Mouse (Mus musculus) limb, embryonic 14.5 days (tissue): ENCODE measurements around the gene Lhfpl3. TPM values are rescaled to one million over a fixed set of nuclear protein-coding genes. Genes with fewer than 3 reads are reported as not detected.
A peak's percentile ranks its signal among the peaks of the same experiment; 100 is the strongest.

Source experiments
- ATAC-seq: fragments of 200-750 bp; cut with Nextera tagmentation; 2 replicates; pipeline ENCODE4 v1.8.0; 2017; ENCODE audit warnings: low read depth, moderate number of reproducible peaks, moderate TSS enrichment; ENCODE audit not compliant: low FRiP score
- DNase-seq: peaks from one replicate; pipeline ENCODE4 v3.0.0-alpha.2; 2015; ENCODE audit warnings: low spot score
- H3K27ac ChIP-seq: fragments of 300-500 bp; sonication (generic); replicated peaks from 2 replicates; pipeline ENCODE4 v1.5.1; 2014; ENCODE audit warnings: low read depth, mild to moderate bottlenecking, low read length, moderate library complexity, mixed read lengths
- H3K27me3 ChIP-seq: fragments of 300-500 bp; sonication (generic); 2 replicates; pipeline ENCODE4 v1.6.1; 2014; ENCODE audit warnings: low read length, mixed read lengths; ENCODE audit not compliant: control insufficient read depth, insufficient read depth
- H3K36me3 ChIP-seq: fragments of 300-500 bp; sonication (generic); 2 replicates; pipeline ENCODE4 v1.6.1; 2014; ENCODE audit warnings: mild to moderate bottlenecking, low read length, moderate library complexity, mixed read lengths; ENCODE audit not compliant: control insufficient read depth, insufficient read depth
- H3K4me1 ChIP-seq: fragments of 300-500 bp; sonication (generic); 2 replicates; pipeline ENCODE4 v1.6.1; 2014; ENCODE audit warnings: antibody characterized with exemption, low read length, mixed read lengths; ENCODE audit not compliant: control insufficient read depth, insufficient read depth
- H3K4me2 ChIP-seq: fragments of 300-500 bp; sonication (generic); replicated peaks from 2 replicates; pipeline ENCODE4 v1.6.1; 2014; ENCODE audit warnings: low read depth, mild to moderate bottlenecking, low read length, moderate library complexity; ENCODE audit not compliant: severe bottlenecking
- H3K4me3 ChIP-seq: fragments of 300-500 bp; sonication (generic); replicated peaks from 2 replicates; pipeline ENCODE4 v1.5.1; 2014; ENCODE audit warnings: low read length
- H3K9ac ChIP-seq: fragments of 300-500 bp; sonication (generic); 2 replicates; pipeline ENCODE4 v1.6.1; 2014; ENCODE audit warnings: mild to moderate bottlenecking, low read depth, low read length, moderate library complexity; ENCODE audit not compliant: severe bottlenecking
- H3K9me3 ChIP-seq: fragments of 300-500 bp; sonication (generic); 2 replicates; pipeline ENCODE4 v1.6.1; 2016; ENCODE audit warnings: low read length; ENCODE audit not compliant: control insufficient read depth
- POLR2A ChIP-seq: fragments of 200-500 bp; IDR thresholded peaks from 2 replicates; pipeline ENCODE4 v1.8.0; 2012; ENCODE audit warnings: inconsistent platforms, mild to moderate bottlenecking, moderate library complexity, borderline replicate concordance; ENCODE audit not compliant: insufficient read depth, insufficient read length; ENCODE audit errors: extremely low read depth
- WGBS: fragments of 180-500 bp; shearing (Covaris S2); extraction: QIAGEN DNeasy Blood & Tissue Kit; methylation state at CpG from one replicate; pipeline ENCODE4 v1.1.7; 2014; 5-methylcytosine and 5-hydroxymethylcytosine counted together
- polyA plus RNA-seq, 2 experiments: library from polyadenylated mRNA; depleted of rRNA in 1 of 2; stranded (reverse) in 1 of 2; unstranded in 1 of 2; fragments of >200 nt; fragmentation: Nextera tagmentation in 1 of 2; extraction: Ambion mirVana in 1 of 2; gene quantifications; 2 replicates each; pipeline versions ENCODE4 v1.2.1 to v1.2.3; 2012 to 2014

The Lhfpl3 gene
- polyA plus RNA-seq, 2 experiments = 0.72 to 0.82 TPM

DNA sequence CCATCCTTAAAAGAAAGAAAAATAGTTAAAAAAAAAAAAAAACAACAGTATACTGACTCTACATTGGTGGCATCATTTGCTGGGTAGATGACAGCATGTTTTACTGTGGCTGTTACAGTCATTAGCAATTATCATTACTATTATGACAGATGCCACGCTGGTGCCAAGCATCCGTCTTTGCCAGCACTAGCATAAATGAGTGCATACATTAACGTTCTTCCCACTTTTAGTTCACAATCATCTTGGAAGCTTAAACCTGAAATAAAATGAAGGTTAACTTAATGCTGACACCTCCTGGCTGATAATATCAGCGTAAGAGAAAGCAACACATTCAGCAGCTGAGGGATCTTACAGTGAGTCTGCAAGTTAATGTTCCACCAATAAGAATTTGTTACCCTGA is 451.0 kb downstream of the Lhfpl3 start:
- Histone ChIP-seq H3K36me3 (no peaks in the 10 kb centered on the region), H3K27ac (no peak overlapping the region), H3K9me3 (no peaks in the 10 kb centered on the region), H3K27me3 (no peaks in the 10 kb centered on the region), H3K4me2 (no peak overlapping the region), H3K9ac (no peak overlapping the region), H3K4me1 (no peaks in the 10 kb centered on the region), H3K4me3 (no peak overlapping the region)
- DNase-seq = no peak
- WGBS = 79% methylated on average over 4 of the region's 4 CpGs
- TF ChIP-seq POLR2A = no peak
- no peak for ATAC-seq

- 21% methylated on average over 5 of the region's 5 CpGs for WGBS
These were observed 467.2 kb downstream of the Lhfpl3 start for GRCm38 (mm10) chr5:23213086-23213485.

DNA sequence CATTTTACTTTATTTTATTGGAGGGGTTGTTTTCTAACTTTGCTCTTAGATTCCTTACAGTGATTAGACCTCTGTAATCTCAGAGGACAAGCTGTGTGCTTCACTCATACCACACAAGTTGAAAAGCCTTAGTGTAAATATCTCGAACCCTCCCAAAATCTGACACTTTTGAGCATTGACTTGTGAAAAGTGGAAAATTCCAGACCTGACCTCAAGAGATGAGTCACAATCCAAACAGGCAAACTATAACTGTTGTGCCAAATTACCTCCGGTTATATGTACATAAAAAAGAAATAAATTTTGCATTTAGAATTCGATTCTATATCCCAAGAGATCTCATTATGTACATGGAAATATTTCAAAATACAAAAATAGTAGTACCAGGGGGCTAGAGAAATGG is 468.8 kb downstream of the Lhfpl3 start:
- Histone ChIP-seq H3K9ac (no peak overlapping the region), H3K27me3 (no peaks in the 10 kb centered on the region), H3K27ac (no peak overlapping the region), H3K4me3 (no peak overlapping the region), H3K36me3 (no peaks in the 10 kb centered on the region), H3K4me1 (0 out of 2 replicates have a peak, but pooled peaks cover 2% of the 10 kb centered on the region), H3K9me3 (no peaks in the 10 kb centered on the region), H3K4me2 (no peak overlapping the region)
- DNase-seq (no peak), ATAC-seq (no peak)
- 67% methylated on average over 3 of the region's 3 CpGs for WGBS
- TF ChIP-seq POLR2A = no peak

More at GRCm38 (mm10) chr5:23213086-23213485, 467.2 kb downstream of the Lhfpl3 start:
- Histone ChIP-seq H3K36me3 (no peaks in the 10 kb centered on the region), H3K4me2 (no peak overlapping the region), H3K27ac (no peak overlapping the region), H3K9ac (no peak overlapping the region), H3K9me3 (no peaks in the 10 kb centered on the region), H3K27me3 (no peaks in the 10 kb centered on the region), H3K4me1 (0 out of 2 replicates have a peak, but pooled peaks cover 2% of the 10 kb centered on the region), H3K4me3 (no peak overlapping the region)
- no peak for DNase-seq
- no peak for TF ChIP-seq POLR2A
- ATAC-seq = no peak

GRCm38 (mm10) chr5:23219655-23220054 is 473.8 kb downstream of the Lhfpl3 start:
- no peak for ATAC-seq
- WGBS = 87% methylated on average over 1 of the region's 1 CpGs

DNA sequence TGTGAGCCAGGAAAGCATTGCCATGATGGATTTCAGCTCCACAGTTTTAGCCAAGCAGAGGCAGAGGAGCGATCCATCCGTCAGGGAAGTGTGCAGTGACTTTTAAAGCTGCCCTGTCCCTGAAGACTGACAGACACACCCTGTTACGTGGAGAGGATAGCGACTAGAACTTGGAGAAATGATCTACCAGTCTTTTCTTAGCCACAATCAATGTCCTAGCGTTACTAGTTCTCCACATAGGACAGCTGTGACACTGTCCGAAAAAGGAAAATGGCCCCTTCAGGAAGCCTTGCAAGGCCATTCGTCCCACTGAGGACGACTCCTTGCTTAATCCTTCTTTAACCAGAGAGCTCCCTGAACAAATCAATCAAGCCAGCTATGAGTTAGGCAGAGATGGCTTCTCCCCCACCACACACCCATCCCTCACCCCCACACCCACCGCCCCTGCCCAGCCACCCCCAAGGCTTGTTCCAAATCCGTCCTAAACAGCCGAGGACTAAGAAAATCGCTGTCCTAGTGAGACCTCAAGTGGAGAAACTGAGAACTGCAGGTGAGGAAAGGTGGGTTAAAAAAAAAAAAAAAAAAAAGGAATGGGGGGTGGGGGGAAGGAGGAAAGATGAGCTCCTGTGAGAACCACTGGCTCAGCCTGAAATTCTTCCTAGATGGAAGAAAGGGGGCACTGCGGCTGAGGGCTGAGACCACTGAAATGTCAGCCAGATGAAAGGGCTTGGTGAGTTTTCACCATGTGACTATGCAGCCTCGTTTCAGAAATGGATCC is 479.1 kb downstream of the Lhfpl3 start:
- Histone ChIP-seq H3K9ac (no peak overlapping the region), H3K4me3 (peak overlapping the region; percentile 20)

More at GRCm38 (mm10) chr5:23219655-23220054, 473.8 kb downstream of the Lhfpl3 start:
- TF ChIP-seq POLR2A = no peak
- H3K27ac ChIP-seq = no peak overlapping the region
- H3K4me1 ChIP-seq = no peaks in the 10 kb centered on the region
- H3K9me3 ChIP-seq = no peaks in the 10 kb centered on the region
- DNase-seq = no peak
- no peaks in the 10 kb centered on the region for H3K36me3 ChIP-seq
- H3K4me2 ChIP-seq = no peak overlapping the region
- no peak overlapping the region for H3K4me3 ChIP-seq
- no peaks in the 10 kb centered on the region for H3K27me3 ChIP-seq
- no peak overlapping the region for H3K9ac ChIP-seq

More for the DNA sequence above, 479.1 kb downstream of the Lhfpl3 start:
- Histone ChIP-seq H3K4me2 (peak overlapping the region; percentile 42), H3K9me3 (no peaks in the 10 kb centered on the region), H3K36me3 (no peaks in the 10 kb centered on the region), H3K27me3 (no peaks in the 10 kb centered on the region), H3K4me1 (no peaks in the 10 kb centered on the region), H3K27ac (no peak overlapping the region)
- TF ChIP-seq POLR2A = no peak
- DNase-seq (peak; percentile 79), ATAC-seq (peak; percentile 81)
- 19% methylated on average over 14 of the region's 14 CpGs for WGBS
